Mouse (Mus musculus) adipocyte (in vitro differentiated cells): ENCODE results near the gene Mucl1.
"Not testable (repeated sequence)": the region's sequence is repeated elsewhere in the genome, so short reads cannot be mapped to it uniquely, and the experiment has no call there.

ENCODE experiments used
- DNase-seq: peaks from one replicate; pipeline ENCODE4 v3.0.0-alpha.2; 2016; ENCODE audit warnings: low spot score

Mucl1 gene

GRCm38 (mm10) chr15:103755369-103755768 lies at the start of gene Mucl1:
Mucl1 (minus strand) TSS chr15:103755469.
- DNase-seq, result no peak

GRCm38 (mm10) chr15:103766836-103767235 lies 11.6 kb upstream of the Mucl1 start:
- DNase-seq, result peak; percentile 65

GRCm38 (mm10) chr15:103716861-103717260 lies 38.4 kb downstream of the Mucl1 start:
- DNase-seq, result not testable (repeated sequence)
